Mouse (Mus musculus): Measurements from ENCODE around the gene Pkn1. TPM values are rescaled to one million over a fixed set of nuclear protein-coding genes. Genes with fewer than 3 reads are reported as not detected.
A peak's percentile ranks its signal among the peaks of the same experiment; 100 is the strongest.

Gene Pkn1
- polyA plus RNA-seq, 1 experiment from 2014 or later = 37.0 TPM

- WGBS = 61% methylated on average over 5 of the region's 5 CpGs
- H3K4me3 ChIP-seq (ENCODE audit: low read depth, low read length) = no peak overlapping the region
- TF ChIP-seq CTCF (IDR thresholded peaks at IDR 0.05; ENCODE audit: low read depth) = 0 out of 2 replicates have a peak, but pooled peaks have one; percentile 4
Observed at GRCm38 (mm10) chr8:83706411-83706810, 7.4 kb upstream of the Pkn1 start.

GRCm38 (mm10) chr8:83703426-83703825, 4.4 kb upstream of the Pkn1 start:
- ATAC-seq = no peak
- no peaks in the 10 kb centered on the region for H3K9me3 ChIP-seq (ENCODE audit: control insufficient read depth)
- no peaks in the 10 kb centered on the region for H3K27me3 ChIP-seq (replicated peaks; ENCODE audit: control insufficient read depth, insufficient read depth, low read length)
- no peak overlapping the region for H3K9ac ChIP-seq (ENCODE audit: low read depth, low read length)
- H3K4me2 ChIP-seq (replicated peaks; ENCODE audit: low read depth) = no peak overlapping the region
- H3K36me3 ChIP-seq (ENCODE audit: control insufficient read depth, insufficient read depth) = no peaks in the 10 kb centered on the region
- H3K27ac ChIP-seq (ENCODE audit: low read depth, low read length) = no peak overlapping the region
- 85% methylated on average over 4 of the region's 4 CpGs for WGBS
- H3K4me1 ChIP-seq (replicated peaks; ENCODE audit: control insufficient read depth, insufficient read depth, low read length) = no peaks in the 10 kb centered on the region
- H3K4me3 ChIP-seq (ENCODE audit: low read depth, low read length) = no peak overlapping the region
- no peak for TF ChIP-seq CTCF (IDR thresholded peaks at IDR 0.05; ENCODE audit: low read depth)

More at GRCm38 (mm10) chr8:83706411-83706810, 7.4 kb upstream of the Pkn1 start:
- H3K36me3 ChIP-seq (ENCODE audit: control insufficient read depth, insufficient read depth) = no peaks in the 10 kb centered on the region
- H3K27ac ChIP-seq (ENCODE audit: low read depth, low read length) = no peak overlapping the region
- H3K27me3 ChIP-seq (replicated peaks; ENCODE audit: control insufficient read depth, insufficient read depth, low read length) = no peaks in the 10 kb centered on the region
- no peak overlapping the region for H3K9ac ChIP-seq (ENCODE audit: low read depth, low read length)
- H3K9me3 ChIP-seq (ENCODE audit: control insufficient read depth) = no peaks in the 10 kb centered on the region
- no peak for ATAC-seq
- no peaks in the 10 kb centered on the region for H3K4me1 ChIP-seq (replicated peaks; ENCODE audit: control insufficient read depth, insufficient read depth, low read length)
- no peak overlapping the region for H3K4me2 ChIP-seq (replicated peaks; ENCODE audit: low read depth)

GRCm38 (mm10) chr8:83700423-83701085, 1.6 kb upstream of the Pkn1 start:
- WGBS = 80% methylated on average over 9 of the region's 9 CpGs
- ATAC-seq = no peak
- H3K9ac ChIP-seq (ENCODE audit: low read depth, low read length) = no peak overlapping the region
- no peaks in the 10 kb centered on the region for H3K27me3 ChIP-seq (replicated peaks; ENCODE audit: control insufficient read depth, insufficient read depth, low read length)
- no peaks in the 10 kb centered on the region for H3K36me3 ChIP-seq (ENCODE audit: control insufficient read depth, insufficient read depth)
- H3K9me3 ChIP-seq (ENCODE audit: control insufficient read depth) = no peaks in the 10 kb centered on the region
- no peaks in the 10 kb centered on the region for H3K4me1 ChIP-seq (replicated peaks; ENCODE audit: control insufficient read depth, insufficient read depth, low read length)
- H3K4me2 ChIP-seq (replicated peaks; ENCODE audit: low read depth) = no peak overlapping the region
- H3K4me3 ChIP-seq (ENCODE audit: low read depth, low read length) = no peak overlapping the region
- H3K27ac ChIP-seq (ENCODE audit: low read depth, low read length) = no peak overlapping the region
- no peak for TF ChIP-seq CTCF (IDR thresholded peaks at IDR 0.05; ENCODE audit: low read depth)

- no peaks in the 10 kb centered on the region for H3K9me3 ChIP-seq (ENCODE audit: control insufficient read depth)
- H3K27ac ChIP-seq (ENCODE audit: low read depth, low read length) = peak overlapping the region; percentile 97
- WGBS = 29% methylated on average over 9 of the region's 9 CpGs
- no peak for ATAC-seq
- no peaks in the 10 kb centered on the region for H3K27me3 ChIP-seq (replicated peaks; ENCODE audit: control insufficient read depth, insufficient read depth, low read length)
- no peaks in the 10 kb centered on the region for H3K36me3 ChIP-seq (ENCODE audit: control insufficient read depth, insufficient read depth)
- peak overlapping the region; percentile 94 for H3K4me2 ChIP-seq (replicated peaks; ENCODE audit: low read depth)
- TF ChIP-seq CTCF (IDR thresholded peaks at IDR 0.05; ENCODE audit: low read depth) = no peak
- peak overlapping the region; percentile 95 for H3K9ac ChIP-seq (ENCODE audit: low read depth, low read length)
- H3K4me3 ChIP-seq (ENCODE audit: low read depth, low read length) = peak overlapping the region; percentile 92
- H3K4me1 ChIP-seq (replicated peaks; ENCODE audit: control insufficient read depth, insufficient read depth, low read length) = no peaks in the 10 kb centered on the region
Observed at GRCm38 (mm10) chr8:83699566-83699965, 587 bp upstream of the Pkn1 start.

- no peaks in the 10 kb centered on the region for H3K27me3 ChIP-seq (replicated peaks; ENCODE audit: control insufficient read depth, insufficient read depth, low read length)
- H3K9me3 ChIP-seq (ENCODE audit: control insufficient read depth) = no peaks in the 10 kb centered on the region
- peak; percentile 74 for ATAC-seq
- WGBS = 2% methylated on average over 15 of the region's 15 CpGs
- peak overlapping the region; percentile 92 for H3K4me3 ChIP-seq (ENCODE audit: low read depth, low read length)
- peak overlapping the region; percentile 97 for H3K27ac ChIP-seq (ENCODE audit: low read depth, low read length)
- no peak for TF ChIP-seq CTCF (IDR thresholded peaks at IDR 0.05; ENCODE audit: low read depth)
- H3K36me3 ChIP-seq (ENCODE audit: control insufficient read depth, insufficient read depth) = no peaks in the 10 kb centered on the region
- peak overlapping the region; percentile 95 for H3K9ac ChIP-seq (ENCODE audit: low read depth, low read length)
- peak overlapping the region; percentile 94 for H3K4me2 ChIP-seq (replicated peaks; ENCODE audit: low read depth)
- H3K4me1 ChIP-seq (replicated peaks; ENCODE audit: control insufficient read depth, insufficient read depth, low read length) = no peaks in the 10 kb centered on the region
Observed at GRCm38 (mm10) chr8:83698291-83698660, 703 bp downstream of the Pkn1 start.

GRCm38 (mm10) chr8:83697374-83698220, 1.4 kb downstream of the Pkn1 start:
- Histone ChIP-seq H3K4me3 (ENCODE audit: low read depth, low read length) (peak overlapping the region; percentile 92), H3K4me1 (replicated peaks; ENCODE audit: control insufficient read depth, insufficient read depth, low read length) (no peaks in the 10 kb centered on the region), H3K4me2 (replicated peaks; ENCODE audit: low read depth) (peak overlapping the region; percentile 94), H3K36me3 (ENCODE audit: control insufficient read depth, insufficient read depth) (peaks cover 6% of the 10 kb centered on the region), H3K27me3 (replicated peaks; ENCODE audit: control insufficient read depth, insufficient read depth, low read length) (no peaks in the 10 kb centered on the region), H3K9me3 (ENCODE audit: control insufficient read depth) (no peaks in the 10 kb centered on the region), H3K27ac (ENCODE audit: low read depth, low read length) (peak overlapping the region; percentile 97), H3K9ac (ENCODE audit: low read depth, low read length) (peak overlapping the region; percentile 31; the same call in 1 of the 2 replicates)
- WGBS = 26% methylated on average over 19 of the region's 19 CpGs
- peak; percentile 28; the same call in 1 of the 2 replicates for TF ChIP-seq CTCF (IDR thresholded peaks at IDR 0.05; ENCODE audit: low read depth)
- peak; percentile 44 for ATAC-seq

All from intestine, postnatal 0 days (tissue).